Mouse (Mus musculus) NIH3T3 (cell line): ENCODE results near the gene Nxpe5.

Experiments
- DNase-seq: peaks from one replicate; pipeline ENCODE4 v3.0.0-alpha.2; 2012; ENCODE audit warnings: low read depth

Gene Nxpe5

DNA sequence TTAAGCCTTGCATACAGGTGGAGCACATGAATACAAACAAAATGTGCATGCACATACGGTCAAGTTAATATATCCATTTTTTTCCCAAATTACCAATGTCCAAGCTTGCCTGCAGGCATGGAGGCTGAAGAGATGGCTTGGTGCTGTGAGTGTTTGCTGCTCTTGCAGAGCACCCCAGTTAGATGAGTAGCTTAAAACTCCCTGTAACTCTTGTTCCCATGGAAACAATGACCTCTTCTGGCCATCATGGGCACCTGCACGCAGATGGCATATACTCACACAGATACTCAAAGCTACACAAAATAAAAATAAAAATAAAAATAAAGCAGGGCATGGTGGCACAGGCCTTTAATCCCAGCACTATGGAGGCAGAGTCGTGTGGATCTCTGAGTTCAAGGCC is 27.4 kb downstream of the Nxpe5 start:
- DNase-seq: no peak

DNA sequence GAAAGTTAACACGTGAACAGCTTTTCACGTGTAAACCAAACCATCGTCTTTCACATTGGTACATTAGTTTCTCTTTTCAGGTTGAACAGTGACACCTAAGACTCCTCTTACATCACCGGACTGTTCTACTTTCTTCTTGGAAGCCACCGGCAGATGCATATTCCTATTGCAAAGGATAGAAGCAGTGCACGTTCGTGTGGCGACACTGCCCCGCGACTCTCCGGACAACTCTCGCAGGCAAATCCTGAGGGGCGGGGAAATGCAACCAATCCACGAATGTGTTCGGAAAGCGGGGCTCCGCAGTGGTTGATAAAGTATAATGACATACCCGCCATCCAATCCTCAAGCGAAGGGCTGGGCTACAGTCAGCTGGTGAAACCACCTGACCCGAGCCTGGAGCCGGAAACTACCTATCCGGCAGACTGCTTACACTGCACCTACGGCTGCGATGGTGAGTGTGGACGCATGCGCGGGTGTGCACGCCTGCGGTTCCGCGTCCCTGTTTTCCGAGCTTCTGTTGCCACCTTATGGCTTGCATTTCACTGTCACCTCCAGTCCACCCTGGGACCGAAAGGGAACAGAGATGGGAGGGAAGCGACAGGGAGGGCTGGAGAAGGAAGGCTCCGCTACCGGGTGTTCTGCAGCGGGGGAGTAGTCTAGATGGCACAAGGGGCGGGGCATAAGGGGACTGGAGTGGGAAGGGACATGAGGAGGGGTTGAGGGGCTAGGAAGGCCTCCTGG is 29.8 kb downstream of the Nxpe5 start, which contains the start of gene Lamtor4:
Gene Lamtor4, plus strand, starts transcription at position 130 of the 741 bp plus-strand sequence.
- peak; percentile 97 for DNase-seq

DNA sequence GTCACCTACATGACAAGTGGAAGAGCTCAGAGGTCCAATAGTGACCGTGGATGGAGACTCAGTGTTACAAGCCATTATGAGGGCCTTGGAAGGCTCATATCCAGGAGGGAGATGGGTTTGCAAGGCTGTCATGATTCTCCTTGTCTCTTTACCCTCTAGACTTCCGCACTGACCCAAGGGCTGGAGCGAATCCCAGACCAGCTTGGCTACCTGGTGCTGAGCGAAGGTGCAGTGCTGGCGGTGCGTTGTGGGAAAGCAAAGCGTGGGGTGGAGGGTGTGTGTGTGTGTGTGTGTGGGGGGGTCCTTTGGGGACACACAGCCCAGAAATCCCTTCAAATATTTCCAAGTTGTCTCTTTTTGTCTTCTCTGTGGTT is 30.4 kb downstream of the Nxpe5 start:
- no peak for DNase-seq

DNA sequence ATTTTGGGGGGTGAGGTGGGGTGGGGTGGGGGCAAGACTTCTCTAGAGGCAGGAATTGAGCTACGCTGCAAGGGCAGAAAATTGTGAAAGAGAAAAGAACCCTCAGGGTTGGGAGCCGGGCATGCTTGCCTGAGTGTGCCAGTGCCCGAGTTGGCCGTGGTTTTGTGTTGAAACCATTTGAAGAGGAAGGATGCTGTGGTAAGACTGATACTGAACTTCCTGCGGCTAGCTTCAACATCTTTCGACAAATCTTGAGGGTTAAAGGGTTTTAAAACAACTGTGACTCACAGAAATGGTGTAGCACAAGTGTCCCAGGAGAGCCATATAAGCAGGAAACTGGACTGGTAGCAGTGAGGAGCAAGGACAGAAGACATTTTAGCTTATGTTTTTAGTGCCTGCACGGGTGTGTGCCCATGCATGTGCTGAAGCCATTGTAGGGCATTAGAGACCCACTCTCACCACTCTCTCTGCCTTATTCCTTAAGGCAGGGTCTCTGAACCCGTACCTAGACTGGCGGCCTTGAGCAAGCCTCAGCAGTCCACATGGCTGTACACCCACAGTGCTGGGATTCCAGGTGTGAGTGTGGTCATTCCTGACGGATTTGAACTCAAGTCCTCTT is 31.4 kb downstream of the Nxpe5 start:
- no peak for DNase-seq

DNA sequence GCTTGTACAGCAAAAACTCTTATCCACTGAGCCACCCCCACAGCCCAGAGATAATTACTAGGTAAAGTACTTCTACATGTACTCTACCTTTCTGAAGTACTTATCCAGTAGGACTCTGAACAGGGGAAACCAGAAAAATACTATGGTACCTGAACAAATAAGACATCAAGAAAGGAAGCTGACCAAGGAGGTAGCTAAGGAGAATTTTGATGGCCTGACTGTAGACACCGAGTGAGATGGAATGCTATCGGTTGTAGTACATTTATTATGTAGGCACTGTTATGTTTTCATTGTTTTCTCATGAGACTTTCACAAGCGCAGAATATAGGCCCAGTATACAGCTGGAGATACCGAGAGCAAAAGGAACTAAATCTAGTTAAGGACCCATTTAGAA is 31.9 kb downstream of the Nxpe5 start:
- DNase-seq: no peak

DNA sequence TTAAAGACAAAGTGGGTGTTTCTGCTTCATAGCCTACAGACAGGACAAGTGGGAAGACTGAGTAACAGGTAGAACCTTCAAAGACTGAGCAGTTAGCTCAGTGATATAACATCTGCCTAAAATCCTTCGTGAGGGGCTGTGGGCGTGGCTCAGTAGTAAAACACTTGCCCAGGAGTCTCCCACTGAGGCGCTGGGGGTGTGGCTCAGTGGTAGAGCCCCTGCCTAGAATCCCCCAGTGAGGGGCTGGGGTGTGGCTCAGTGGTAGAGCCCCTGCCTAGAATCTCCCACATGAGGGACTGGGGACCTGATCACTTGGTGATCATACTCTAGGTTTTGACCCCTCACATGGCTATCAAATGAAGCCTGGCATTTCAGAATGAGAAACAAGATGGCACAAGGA is 32.4 kb downstream of the Nxpe5 start:
- DNase-seq: no peak

DNA sequence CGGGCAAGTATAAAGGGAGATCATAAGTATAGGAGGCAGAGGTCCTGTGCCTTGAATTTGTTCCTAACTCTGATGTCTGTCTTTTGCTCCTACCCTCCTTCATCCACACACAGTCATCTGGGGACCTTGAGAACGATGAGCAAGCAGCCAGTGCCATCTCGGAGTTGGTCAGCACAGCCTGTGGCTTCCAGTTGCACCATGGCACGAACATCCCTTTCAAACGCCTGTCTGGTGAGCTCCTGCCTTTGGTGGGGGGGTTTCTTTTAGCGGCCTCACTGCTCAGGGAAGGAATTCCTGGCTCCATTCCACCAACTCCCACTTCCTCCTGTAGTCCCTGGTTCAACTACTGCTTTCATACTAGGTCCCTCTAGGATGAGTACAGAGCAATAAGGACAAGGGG is 32.8 kb downstream of the Nxpe5 start:
- DNase-seq: no peak

DNA sequence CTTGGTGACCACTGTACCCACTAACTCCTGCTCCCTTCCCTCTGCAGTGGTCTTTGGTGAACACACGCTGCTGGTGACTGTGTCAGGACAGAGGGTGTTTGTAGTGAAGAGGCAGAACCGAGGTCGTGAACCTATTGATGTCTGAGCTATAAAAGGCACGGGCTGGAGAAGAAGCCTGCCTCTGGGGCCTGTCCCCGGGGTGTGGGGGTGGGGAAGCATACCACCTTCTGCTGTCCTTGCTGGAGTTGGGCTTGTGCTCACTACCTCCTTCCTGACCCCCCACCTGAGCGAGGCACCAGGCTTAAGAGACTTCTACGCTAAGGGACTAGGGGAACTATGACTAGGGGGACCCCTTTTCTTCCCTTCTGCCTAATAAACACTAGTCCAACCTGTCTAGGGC is 33.3 kb downstream of the Nxpe5 start:
- DNase-seq: no peak

DNA sequence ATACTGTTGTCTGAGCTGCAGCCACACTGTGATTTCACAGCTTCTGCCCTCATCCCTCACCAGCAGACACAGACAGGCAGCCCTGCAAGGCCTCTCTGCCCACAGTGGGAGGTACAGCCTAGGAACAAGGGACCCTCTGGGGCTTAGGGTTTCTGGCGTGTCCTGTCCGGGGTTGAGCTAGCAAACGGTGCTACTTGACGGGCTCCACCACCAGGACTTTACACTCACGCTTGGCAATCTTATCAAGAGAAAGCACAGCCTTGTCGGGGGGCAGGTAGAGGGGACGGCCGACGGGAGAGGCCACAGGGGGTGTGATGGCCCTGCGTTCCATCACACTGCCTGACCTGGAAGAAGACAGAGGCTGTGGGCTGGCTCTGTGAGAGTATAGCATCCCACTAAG is 34.4 kb downstream of the Nxpe5 start:
- DNase-seq: no peak

DNA sequence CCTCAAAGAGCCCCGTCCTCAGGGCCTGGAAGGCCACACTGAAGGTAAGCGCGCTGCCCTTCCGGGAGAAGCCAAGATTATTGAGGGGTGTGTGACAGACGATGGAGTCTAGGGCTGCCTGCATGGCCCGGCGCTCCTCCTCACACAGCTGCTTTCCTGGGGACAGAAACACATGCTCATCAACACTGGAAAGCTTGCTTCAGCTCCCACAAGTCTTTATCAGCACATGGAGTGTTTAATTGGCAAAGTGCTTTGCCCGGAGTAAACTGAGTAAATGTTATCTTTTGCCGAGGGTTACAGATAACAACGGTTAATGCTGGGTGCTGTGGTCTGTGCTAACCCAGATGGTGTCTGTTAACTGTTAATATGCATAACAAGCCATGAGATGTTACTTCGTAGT is 35.1 kb downstream of the Nxpe5 start:
- no peak for DNase-seq

DNA sequence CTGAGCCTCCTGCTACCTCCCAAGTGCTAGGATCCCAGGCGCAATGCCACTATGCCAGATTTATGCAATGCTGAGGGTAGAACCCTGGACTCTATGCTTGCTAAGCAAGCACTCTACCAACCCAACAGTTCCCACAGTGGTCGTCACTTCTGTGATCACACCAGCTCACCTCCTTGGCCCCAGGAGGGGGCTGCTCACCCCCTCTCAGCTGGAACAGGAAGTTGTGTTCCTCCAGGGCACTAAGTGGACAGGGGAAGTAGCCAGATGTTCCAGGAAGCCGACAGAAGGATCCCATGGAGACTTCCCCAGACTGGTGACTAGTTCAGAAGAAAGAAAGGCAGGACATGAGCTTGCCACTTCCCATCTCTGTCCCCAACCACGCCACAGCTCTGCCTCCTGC is 36.3 kb downstream of the Nxpe5 start:
- DNase-seq: no peak

DNA sequence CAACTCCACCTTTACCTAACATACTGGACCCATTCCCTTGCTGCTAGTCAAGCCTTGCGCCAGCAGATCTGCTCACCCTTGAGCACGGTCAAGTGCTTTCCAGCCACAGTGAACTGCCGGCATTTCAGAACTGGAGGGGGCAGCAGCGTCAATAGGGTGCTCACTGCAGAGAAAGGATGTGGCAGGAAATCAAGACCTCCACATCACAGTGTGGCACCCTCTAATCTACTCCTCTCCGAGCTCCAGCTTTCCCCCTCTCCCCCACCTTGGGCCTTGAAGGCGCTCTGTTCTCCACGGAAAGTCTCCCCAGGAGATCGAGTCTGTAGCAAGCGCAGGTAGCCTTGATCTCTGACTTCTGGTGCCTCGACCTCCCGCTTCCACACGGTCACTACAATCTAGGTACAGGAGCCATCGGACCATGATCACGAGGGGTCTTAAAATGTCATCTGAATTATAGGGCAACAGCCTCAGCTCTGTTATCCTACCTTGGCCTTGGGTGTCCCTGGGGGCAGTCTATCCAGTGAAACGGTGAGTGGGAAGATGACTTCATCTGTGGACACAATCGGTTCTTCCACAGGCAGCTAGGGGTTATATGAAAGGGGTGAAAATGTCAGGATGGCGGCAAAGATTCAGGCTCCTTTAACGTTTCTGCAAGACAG is 37.0 kb downstream of the Nxpe5 start:
- DNase-seq: peak; percentile 25

DNA sequence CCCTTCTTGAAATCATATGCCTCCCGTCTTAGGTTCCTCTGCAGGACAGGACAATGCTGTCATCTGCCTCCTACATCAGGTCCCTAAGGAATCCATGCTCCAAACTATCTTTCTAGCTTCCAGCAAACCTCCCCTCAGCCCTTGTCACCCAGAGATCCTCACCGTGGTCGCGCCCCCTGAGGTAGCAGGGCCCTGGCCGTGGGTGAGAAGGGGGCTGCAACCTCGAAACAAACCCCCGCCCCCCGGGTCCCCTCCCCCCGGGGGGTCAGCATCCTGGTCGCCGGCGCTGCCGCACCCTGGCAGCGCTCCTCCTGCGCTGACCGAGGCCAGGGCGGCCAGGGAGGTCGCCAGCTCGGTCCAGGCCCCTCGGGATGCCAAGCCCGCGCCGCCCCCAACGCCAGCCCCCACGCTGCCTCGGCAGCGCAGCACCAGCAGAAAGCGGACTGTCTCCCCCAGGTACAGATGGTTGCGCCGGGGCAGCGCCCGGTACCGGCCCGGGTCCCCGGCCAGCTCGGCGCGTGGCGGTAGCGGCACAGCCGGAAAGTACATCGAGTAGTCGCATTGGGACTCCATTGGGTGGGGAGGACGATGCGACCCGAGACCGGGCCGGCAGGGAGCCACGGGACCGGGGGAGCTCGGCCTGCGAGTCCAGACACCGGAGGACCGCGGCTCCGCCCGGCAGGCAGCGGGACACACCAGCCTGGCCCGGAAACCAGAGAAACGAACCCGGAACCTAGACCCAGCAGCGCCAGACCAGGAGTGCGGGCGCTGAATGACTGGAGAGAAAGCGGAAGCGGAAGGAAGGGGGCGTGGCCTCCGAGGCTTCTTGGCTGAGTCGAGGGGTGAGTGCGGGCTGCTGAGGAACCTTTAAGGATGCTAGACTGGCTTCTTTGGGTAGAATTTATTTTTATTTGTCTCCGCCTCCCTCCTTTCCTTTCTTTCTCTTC is 37.8 kb downstream of the Nxpe5 start, which contains the start of gene BC037034:
Gene BC037034, minus strand, starts transcription at position 774 of the 947 bp plus-strand sequence.
- peak; percentile 97 for DNase-seq

DNA sequence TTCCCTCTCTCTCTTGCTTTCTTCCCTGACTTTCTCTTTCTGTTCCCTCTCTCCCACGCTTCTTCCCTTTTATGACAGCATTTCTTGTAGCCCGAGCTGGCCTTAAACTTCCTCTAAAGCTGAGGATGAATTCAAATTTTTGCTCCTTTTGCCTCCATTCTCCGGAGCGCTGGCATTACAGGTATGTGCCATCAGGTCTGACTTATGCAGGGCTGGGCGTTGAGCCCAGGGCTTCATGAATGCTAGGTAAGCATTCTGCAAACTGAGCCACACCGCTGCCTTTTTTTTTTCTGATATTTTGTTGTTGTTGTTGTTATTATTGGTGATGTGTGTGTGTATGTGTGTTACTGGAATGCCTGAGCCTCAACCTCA is 38.5 kb downstream of the Nxpe5 start:
- no peak for DNase-seq

DNA sequence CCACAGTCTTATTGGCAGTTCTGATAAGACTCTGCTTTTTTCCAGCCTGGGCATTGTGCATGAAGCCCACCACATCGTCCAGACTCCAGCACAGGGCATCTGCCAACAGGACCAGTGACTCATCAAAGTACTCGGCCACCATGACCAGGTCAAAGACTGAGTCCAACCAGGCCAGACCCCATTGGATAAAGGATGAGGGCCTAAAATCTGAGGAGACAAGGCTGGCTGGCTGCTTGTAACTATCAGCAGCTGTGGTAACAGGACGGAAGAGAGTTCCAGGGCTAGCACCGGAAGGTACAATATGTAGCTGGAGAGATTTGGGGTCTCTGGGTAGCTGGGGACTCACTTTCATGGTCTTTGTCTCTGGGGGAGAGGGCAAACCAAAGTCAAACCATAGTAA is 40.0 kb downstream of the Nxpe5 start:
- DNase-seq: no peak

DNA sequence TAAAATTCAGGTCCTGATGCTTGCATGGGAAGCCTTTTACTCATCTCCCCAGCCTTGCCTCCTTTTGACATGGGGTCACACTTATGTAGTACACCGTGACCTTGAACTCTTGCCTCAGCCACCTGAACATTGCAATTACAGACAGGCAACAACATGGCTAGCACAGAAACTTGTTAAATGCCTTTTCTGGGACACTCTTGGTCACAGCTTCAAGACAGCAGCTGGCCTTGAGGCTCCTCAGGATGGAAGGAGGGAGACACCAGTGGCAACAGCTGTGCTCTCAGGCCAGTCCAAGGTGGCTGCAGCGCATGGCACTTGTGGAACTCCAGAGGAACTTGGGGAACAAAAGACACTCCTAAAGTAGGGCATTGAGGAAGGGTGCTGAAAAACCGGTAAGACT is 41.4 kb downstream of the Nxpe5 start:
- no peak for DNase-seq

DNA sequence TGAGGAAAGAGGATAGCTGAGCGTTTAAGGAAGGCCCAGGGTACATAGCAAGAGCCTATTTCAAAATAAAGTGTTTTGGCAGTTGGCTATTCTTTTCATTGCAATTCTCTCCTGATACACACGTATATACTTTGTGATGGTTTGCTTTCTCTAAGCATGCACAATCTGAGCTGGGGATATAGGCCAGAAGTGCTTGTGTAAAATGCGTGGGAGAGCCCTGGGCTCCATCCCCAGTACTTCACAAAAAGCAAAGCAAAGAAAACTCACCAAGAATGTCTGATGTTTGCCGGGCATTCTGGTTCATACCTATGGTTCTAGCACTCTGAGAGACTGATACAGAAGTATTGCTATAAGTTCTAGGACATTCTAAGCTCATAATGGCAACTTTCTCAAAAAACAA is 43.3 kb downstream of the Nxpe5 start:
- no peak for DNase-seq

DNA sequence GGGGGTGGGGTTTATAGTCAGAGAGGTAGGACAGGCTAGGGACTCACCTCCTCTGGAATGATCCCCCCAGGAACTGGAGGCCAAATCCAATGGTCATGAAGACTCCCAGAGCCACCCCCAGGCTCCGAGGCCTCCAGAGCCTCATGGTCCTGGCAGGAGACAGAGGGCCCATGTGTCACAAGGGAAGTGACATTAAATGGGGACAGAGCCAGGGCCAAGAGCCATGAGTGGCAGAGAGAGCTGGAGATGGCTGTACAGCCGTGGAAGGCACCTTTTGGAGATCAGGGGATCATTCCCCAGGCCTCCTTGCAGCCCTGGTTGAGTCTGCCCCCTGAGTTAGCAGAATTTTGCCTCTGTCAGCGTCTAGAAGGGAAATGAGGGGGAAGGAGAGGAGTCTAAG is 45.5 kb downstream of the Nxpe5 start:
- DNase-seq: no peak

DNA sequence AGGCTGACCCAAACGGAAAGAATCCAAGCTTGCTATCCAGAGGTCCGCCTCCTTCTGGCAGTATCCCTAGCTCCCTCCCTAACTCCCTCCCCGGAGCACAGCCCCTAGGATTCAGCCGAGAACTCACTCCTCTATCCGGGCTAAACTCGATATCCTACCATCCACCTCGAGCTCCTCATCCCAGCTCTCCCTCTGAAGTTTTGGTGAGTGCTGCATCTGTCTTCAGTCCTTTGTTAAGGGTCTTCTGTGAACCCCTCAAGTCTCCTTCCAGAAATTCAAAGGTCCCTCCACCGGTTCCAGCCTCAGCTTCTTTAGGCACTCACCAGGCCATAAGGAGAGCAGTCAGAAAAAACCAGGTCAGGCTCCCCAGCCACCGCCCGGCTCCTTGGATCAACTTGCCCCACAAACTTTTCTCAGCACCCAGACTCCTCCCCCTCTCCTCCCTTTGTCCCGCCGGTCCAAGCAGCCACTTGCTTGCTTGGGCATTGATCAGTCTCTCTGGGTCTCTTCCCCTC is 46.8 kb downstream of the Nxpe5 start, which contains the start of gene Gal3st4:
Gene Gal3st4, minus strand, starts transcription at position 432 of the 515 bp plus-strand sequence.
- peak; percentile 51 for DNase-seq

DNA sequence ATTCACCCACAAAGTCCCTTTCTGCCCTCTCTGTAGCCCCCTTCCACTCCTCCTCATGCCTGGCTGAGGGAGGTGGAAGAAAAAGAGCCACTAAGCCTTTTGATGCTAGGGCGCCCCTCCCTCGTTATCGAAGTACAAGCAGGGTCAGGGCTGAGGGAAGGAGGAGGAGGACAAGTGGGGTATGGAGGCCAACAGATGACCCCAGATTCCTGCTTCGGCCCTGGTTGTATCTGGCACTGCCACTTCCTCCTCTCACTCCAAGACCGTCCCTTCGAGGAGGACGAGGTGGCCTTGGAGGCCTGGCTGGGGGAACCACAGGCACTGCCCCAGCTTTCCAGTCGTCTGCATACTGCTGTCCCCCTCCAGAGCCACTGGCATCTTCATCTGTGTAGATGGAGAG is 48.5 kb downstream of the Nxpe5 start:
- DNase-seq: no peak

DNA sequence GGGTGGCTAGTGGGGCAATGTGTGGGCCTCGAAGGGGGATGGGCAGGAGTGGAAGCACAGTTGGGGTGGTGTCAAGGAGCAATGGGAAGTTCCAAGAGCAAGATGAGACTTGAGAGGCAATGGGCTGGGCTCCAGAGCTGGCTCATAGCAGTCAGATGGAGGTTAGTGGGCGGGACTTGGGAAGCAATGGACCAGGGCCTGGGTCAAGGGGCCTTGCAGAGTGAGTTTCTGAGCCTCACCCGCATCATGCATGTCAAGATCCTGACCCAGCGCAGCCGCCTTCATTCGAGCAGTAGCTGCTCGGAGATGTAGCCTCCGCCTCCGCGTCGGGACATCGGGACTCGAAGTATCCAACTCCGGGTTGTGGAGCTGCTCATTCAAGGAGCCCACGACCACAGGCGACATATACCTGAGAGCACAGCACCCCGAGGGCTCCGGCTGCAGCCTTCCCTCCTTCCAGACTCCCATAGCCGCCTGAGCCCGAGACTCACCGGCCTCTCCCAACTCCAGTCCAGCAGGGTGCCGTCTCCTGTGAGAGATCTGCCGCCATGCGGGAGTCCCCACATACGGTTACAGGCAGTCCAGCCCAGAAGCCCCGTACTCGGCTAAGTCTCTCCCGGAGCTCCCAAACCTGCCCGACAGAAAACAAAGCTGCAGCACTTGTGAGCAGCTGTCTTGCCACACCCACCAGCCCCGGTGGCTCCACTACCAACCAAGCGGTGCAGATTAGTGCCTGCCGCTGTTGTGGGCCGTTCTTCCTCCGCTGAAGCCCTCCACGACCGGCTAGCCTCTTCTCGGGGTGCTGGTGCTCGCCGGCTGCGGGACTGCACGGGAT is 49.7 kb downstream of the Nxpe5 start:
- DNase-seq: peak; percentile 14
